Mouse (Mus musculus): ENCODE results near the gene Slain2. TPM values are rescaled to one million over a fixed set of nuclear protein-coding genes. Genes with fewer than 3 reads are reported as not detected.
A peak's percentile ranks its signal among the peaks of the same experiment; 100 is the strongest.

Gene Slain2
- total and polyA plus RNA-seq, 3 experiments, result 11.0 to 34.6 (median 27.5) TPM

DNA sequence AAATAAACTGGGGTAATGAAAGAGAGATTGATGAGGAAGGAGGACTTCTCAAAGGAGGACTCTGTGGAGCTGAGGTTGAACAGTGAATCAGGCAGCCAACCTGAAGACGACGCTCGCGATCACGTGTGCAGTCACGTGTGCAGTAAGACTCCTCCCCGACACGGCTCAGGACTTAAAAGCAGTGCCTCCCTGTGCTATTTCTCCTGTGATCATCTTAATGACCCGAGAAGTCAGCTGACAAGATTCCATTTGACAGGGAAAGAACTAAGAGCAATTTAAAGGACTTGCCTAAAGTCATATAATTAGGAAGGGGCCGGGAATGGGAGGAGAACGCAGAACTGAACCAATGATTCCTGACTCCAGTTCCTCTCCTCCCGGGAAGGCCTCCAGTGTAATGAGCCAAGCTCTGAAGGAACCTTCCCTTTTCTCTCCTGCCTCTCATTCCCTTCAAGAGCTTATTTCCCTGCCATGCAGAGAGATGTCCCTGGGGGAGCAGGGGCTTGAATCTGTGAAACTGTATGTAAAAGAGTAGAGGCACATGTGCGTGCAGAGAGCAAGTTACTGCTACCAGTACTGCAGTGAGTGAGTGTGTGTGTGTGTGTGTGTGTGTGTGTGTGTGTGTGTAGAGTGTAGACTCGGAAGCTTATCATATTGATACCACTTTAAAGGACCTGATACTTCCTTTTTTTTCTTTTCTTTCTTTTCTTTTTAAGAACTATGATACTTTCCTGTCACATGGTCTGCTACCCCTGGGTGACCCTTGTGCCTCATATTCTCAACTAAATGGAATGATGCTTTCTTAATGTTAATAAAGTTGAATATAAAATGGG lies 44.1 kb upstream of the Slain2 start (continued):
- 0 out of 2 replicates have a peak, but pooled peaks have one; percentile 26 for TF ChIP-seq KAT2A (IDR thresholded peaks at IDR 0.05; ENCODE audit: insufficient replicate concordance, low read length)
- no peak for TF ChIP-seq NELFE (IDR thresholded peaks at IDR 0.05; ENCODE audit: low read depth, low read length)
- TF ChIP-seq MAFK (IDR thresholded peaks at IDR 0.05; ENCODE audit: insufficient replicate concordance, low read length), result 0 out of 2 replicates have a peak, but pooled peaks have one; percentile 18
- peak; percentile 75 for TF ChIP-seq BHLHE40 (IDR thresholded peaks at IDR 0.05; ENCODE audit: low read depth, low read length)
- TF ChIP-seq TCF12 (IDR thresholded peaks at IDR 0.05; ENCODE audit: low read depth, low read length), result no peak
- TF ChIP-seq ZNF384 (IDR thresholded peaks at IDR 0.05; ENCODE audit: low read depth, low read length), result peak; percentile 64

- no peak overlapping the region for H3K4me2 ChIP-seq (ENCODE audit: insufficient read depth, low read depth, poor library complexity, severe bottlenecking)
- H3K9me3 ChIP-seq (replicated peaks; ENCODE audit: low read length), result peaks cover 3% of the 10 kb centered on the region
- no peak for DNase-seq (ENCODE audit: extremely low read depth)
- no peak overlapping the region for H3K27ac ChIP-seq (ENCODE audit: insufficient read depth, low read depth)
- no peak overlapping the region for H3K4me3 ChIP-seq (replicated peaks in 1 of 3; ENCODE audit: low read depth in 2 of 3, low read length in 2 of 3, poor library complexity in 1 of 3)
- in situ Hi-C loops (cut with MboI; ENCODE audit: low pct_ligation_motif_present, low pct_unique_long_range_greater_than_20kb, low sequenced_read_pairs), result no loop called here
- TF ChIP-seq PAX5 (IDR thresholded peaks at IDR 0.05; ENCODE audit: low read length) (no peak), RCOR1 (conservative IDR thresholded peaks at IDR 0.05; ENCODE audit: low read depth, low read length) (no peak), ZMIZ1 (IDR thresholded peaks at IDR 0.05; ENCODE audit: low read depth, low read length) (no peak), TBP (conservative IDR thresholded peaks at IDR 0.05; ENCODE audit: low read depth, low read length) (no peak), POLR2AphosphoS2 (IDR thresholded peaks at IDR 0.05; ENCODE audit: low read depth, low read length) (no peak), MEF2A (IDR thresholded peaks at IDR 0.05; ENCODE audit: borderline replicate concordance, low read depth, low read length) (no peak), MAZ (IDR thresholded peaks at IDR 0.05; ENCODE audit: low read depth, low read length) (no peak), CTCF (conservative IDR thresholded peaks at IDR 0.05 in 1 of 2, IDR thresholded peaks at IDR 0.05 in 1 of 2; ENCODE audit: low read depth in 2 of 2, low read length in 2 of 2) (peak; percentile 28 to 39; a peak in 1 of 4 replicates)
- H3K79me2 ChIP-seq (replicated peaks; ENCODE audit: control insufficient read depth, extremely low read depth, insufficient read depth, poor library complexity, severe bottlenecking), result no peaks in the 10 kb centered on the region; the same call in 1 of the 2 replicates
- dilution Hi-C loops (cut with MboI; ENCODE audit: extremely low pct_ligation_motif_present, extremely low pct_unique_long_range_greater_than_20kb, low sequenced_read_pairs), result no loop called here
- H3K36me3 ChIP-seq (replicated peaks in 1 of 2; ENCODE audit: control insufficient read depth in 1 of 2, insufficient read depth in 1 of 2, low read length in 1 of 2), result no peaks in the 10 kb centered on the region
- peaks cover 20 to 51% of the 10 kb centered on the region in 2 experiments for H3K4me1 ChIP-seq (ENCODE audit: control insufficient read depth in 1 of 2, insufficient read depth in 2 of 2)
- H3K27me3 ChIP-seq (replicated peaks), result peaks cover 3% of the 10 kb centered on the region
- H3K9ac ChIP-seq (ENCODE audit: insufficient read depth, low read depth), result no peak overlapping the region
Measured at GRCm38 (mm10) chr5:72871114-72871513, 43.0 kb upstream of the Slain2 start.

GRCm38 (mm10) chr5:72879736-72880135 lies 34.4 kb upstream of the Slain2 start:
- H3K36me3 ChIP-seq (replicated peaks in 1 of 2; ENCODE audit: control insufficient read depth in 1 of 2, insufficient read depth in 1 of 2, low read length in 1 of 2), result no peaks in the 10 kb centered on the region
- H3K4me2 ChIP-seq (ENCODE audit: insufficient read depth, low read depth, poor library complexity, severe bottlenecking), result no peak overlapping the region
- no peaks in the 10 kb centered on the region for H3K79me2 ChIP-seq (replicated peaks; ENCODE audit: control insufficient read depth, extremely low read depth, insufficient read depth, poor library complexity, severe bottlenecking)
- no peak overlapping the region for H3K9ac ChIP-seq (ENCODE audit: insufficient read depth, low read depth)
- in situ Hi-C loops (cut with MboI; ENCODE audit: low pct_ligation_motif_present, low pct_unique_long_range_greater_than_20kb, low sequenced_read_pairs) (no loop called here), dilution Hi-C loops (cut with MboI; ENCODE audit: extremely low pct_ligation_motif_present, extremely low pct_unique_long_range_greater_than_20kb, low sequenced_read_pairs) (no loop called here)
- H3K4me3 ChIP-seq (replicated peaks in 1 of 3; ENCODE audit: low read depth in 2 of 3, low read length in 2 of 3, poor library complexity in 1 of 3), result no peak overlapping the region
- H3K4me1 ChIP-seq (ENCODE audit: control insufficient read depth in 1 of 2, insufficient read depth in 2 of 2), result 0 out of 4 replicates have a peak, but pooled peaks cover 0 to 3% of the 10 kb centered on the region in 2 experiments
- H3K9me3 ChIP-seq (replicated peaks; ENCODE audit: low read length), result no peaks in the 10 kb centered on the region
- H3K27ac ChIP-seq (ENCODE audit: insufficient read depth, low read depth), result no peak overlapping the region
- TF ChIP-seq MXI1 (IDR thresholded peaks at IDR 0.05; ENCODE audit: low read depth, low read length), result no peak
- no peak for TF ChIP-seq ETS1 (conservative IDR thresholded peaks at IDR 0.05; ENCODE audit: low read depth, low read length)
- TF ChIP-seq CHD1 (IDR thresholded peaks at IDR 0.05; ENCODE audit: low read depth, low read length), result no peak
- no peak for TF ChIP-seq NELFE (IDR thresholded peaks at IDR 0.05; ENCODE audit: low read depth, low read length)
- TF ChIP-seq ZKSCAN1 (IDR thresholded peaks at IDR 0.05; ENCODE audit: borderline replicate concordance, low read depth, low read length), result no peak
- TF ChIP-seq RAD21 (IDR thresholded peaks at IDR 0.05; ENCODE audit: low read depth, low read length), result no peak
- TF ChIP-seq MAX (IDR thresholded peaks at IDR 0.05; ENCODE audit: low read length), result no peak
- no peak for TF ChIP-seq ELF1 (IDR thresholded peaks at IDR 0.05; ENCODE audit: low read depth, low read length)
- no peak for TF ChIP-seq POLR2AphosphoS2 (IDR thresholded peaks at IDR 0.05; ENCODE audit: low read depth, low read length)
- no peak for TF ChIP-seq JUN (IDR thresholded peaks at IDR 0.05; ENCODE audit: insufficient read depth, low read depth, low read length)
- no peak for TF ChIP-seq NRF1 (IDR thresholded peaks at IDR 0.05; ENCODE audit: low read depth, low read length)
- TF ChIP-seq ZNF384 (IDR thresholded peaks at IDR 0.05; ENCODE audit: low read depth, low read length), result no peak
- TF ChIP-seq ZMIZ1 (IDR thresholded peaks at IDR 0.05; ENCODE audit: low read depth, low read length), result no peak
- no peak for TF ChIP-seq IRF4 (IDR thresholded peaks at IDR 0.05; ENCODE audit: low read depth, low read length)
- no peak for TF ChIP-seq KAT2A (IDR thresholded peaks at IDR 0.05; ENCODE audit: insufficient replicate concordance, low read length)
- peaks cover 5% of the 10 kb centered on the region for H3K27me3 ChIP-seq (replicated peaks)
- DNase-seq (ENCODE audit: extremely low read depth), result no peak
